Mouse (Mus musculus) C2C12 (cell line): ENCODE results near the gene Lnpep.

Source experiments
- CTCF ChIP-seq: IDR thresholded peaks from one replicate; pipeline ENCODE4 v1.5.1; 2011; ENCODE audit not compliant: control insufficient read depth, insufficient read depth, insufficient read length
- USF1 ChIP-seq: IDR thresholded peaks from one replicate; pipeline ENCODE4 v1.6.1; 2011; ENCODE audit warnings: low read depth, mild to moderate bottlenecking, control low read depth, moderate library complexity

DNA sequence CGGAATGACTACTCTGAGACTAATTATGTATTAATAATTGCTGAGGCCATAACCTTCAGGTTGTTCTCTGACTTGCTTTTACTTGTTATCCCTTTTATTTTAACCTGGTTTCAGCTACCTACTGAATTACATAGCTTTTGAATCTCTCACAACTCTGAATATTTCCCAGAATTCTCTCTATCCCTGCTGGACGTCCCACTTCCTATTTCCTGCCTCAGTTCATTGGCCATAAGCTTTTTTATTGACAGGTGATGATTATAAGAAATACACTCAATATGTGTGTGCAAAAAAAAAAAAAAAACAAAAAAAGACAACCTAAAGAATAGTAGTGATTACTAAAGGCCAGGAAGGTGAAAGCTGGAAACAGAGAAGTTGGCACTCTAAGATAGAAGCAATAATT, 2.7 kb upstream of the Lnpep start:
- TF ChIP-seq USF1 (no peak), CTCF (no peak)
